Mouse (Mus musculus) lung, postnatal 0 days (tissue): Measurements from ENCODE around the gene Hdac7.

ENCODE experiments used
- CTCF ChIP-seq: IDR thresholded peaks from 2 replicates; pipeline ENCODE4 v1.5.1; 2016; ENCODE audit warnings: antibody characterized with exemption, mild to moderate bottlenecking
- EP300 ChIP-seq: IDR thresholded peaks from 2 replicates; pipeline ENCODE4 v1.6.1; 2016; ENCODE audit warnings: antibody characterized with exemption, mild to moderate bottlenecking, control low read depth

DNA sequence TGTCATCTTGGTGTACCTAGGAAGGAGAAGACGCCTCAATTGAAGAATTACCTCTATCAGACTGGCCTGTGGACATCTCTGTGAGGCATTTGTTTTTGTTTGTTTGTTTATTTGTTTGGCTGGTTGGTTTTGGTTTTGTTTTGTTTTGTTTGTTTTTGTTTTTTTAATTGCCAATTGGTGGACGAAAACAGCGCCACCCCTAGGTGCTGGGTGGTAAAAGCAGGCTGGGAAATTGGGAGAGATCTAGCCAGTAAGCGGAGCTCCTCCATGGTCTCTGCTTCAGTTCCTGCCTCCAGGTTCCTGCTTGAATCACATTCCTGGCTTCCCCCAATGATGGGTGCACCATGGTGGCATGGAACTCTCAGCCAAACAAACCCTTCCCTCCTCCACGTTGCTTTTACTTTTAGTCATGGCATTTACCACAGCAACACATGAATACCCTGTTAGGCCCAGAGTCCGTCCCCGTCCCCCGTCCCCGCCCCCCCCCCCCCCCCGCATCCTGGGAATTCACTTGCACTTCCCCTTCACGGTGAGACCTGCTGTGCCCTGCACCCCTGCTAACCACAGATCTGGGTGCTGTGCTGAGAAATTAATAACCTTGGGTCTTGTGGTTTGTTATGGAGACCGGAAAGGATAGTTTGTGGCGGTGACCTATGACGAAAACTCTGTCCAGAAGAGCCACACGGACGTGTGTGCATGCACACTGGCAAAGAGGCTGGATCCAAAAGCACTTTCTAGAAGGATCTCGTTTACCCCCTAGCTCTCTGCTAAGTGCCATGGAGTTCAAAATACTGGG, 27.9 kb downstream of the Hdac7 start:
- TF ChIP-seq CTCF (peak; percentile 20), EP300 (no peak)
